Mouse (Mus musculus) hindbrain, embryonic 13.5 days (tissue): ENCODE measurements around the gene Ccnq. TPM values are rescaled to one million over a fixed set of nuclear protein-coding genes. Genes with fewer than 3 reads are reported as not detected.

ENCODE experiments used
- ATAC-seq: fragments of 200-750 bp; cut with Nextera tagmentation; 2 replicates; pipeline ENCODE4 v1.8.0; 2017; ENCODE audit warnings: moderate TSS enrichment; ENCODE audit not compliant: low FRiP score
- H3K27ac ChIP-seq: fragments of 300-500 bp; sonication (generic); 2 replicates; pipeline ENCODE4 v1.5.1; 2015; ENCODE audit warnings: inconsistent platforms, mild to moderate bottlenecking, moderate library complexity
- H3K27me3 ChIP-seq: fragments of 300-500 bp; sonication (generic); 2 replicates; pipeline ENCODE4 v1.6.1; 2015; ENCODE audit warnings: mild to moderate bottlenecking, inconsistent platforms
- H3K36me3 ChIP-seq: fragments of 300-500 bp; sonication (generic); 2 replicates; pipeline ENCODE4 v1.6.1; 2015; ENCODE audit warnings: mild to moderate bottlenecking, inconsistent platforms
- H3K4me1 ChIP-seq: fragments of 300-500 bp; sonication (generic); replicated peaks from 2 replicates; pipeline ENCODE4 v1.6.1; 2015; ENCODE audit warnings: inconsistent platforms
- H3K4me2 ChIP-seq: fragments of 300-500 bp; sonication (generic); 2 replicates; pipeline ENCODE4 v1.6.1; 2015; ENCODE audit warnings: inconsistent platforms, mild to moderate bottlenecking, moderate library complexity
- H3K4me3 ChIP-seq: fragments of 300-500 bp; sonication (generic); 2 replicates; pipeline ENCODE4 v1.5.1; 2015; ENCODE audit warnings: mild to moderate bottlenecking, inconsistent platforms
- H3K9ac ChIP-seq: fragments of 300-500 bp; sonication (generic); 2 replicates; pipeline ENCODE4 v1.6.1; 2015; ENCODE audit warnings: mild to moderate bottlenecking, inconsistent platforms
- H3K9me3 ChIP-seq: fragments of 300-500 bp; sonication (generic); 2 replicates; pipeline ENCODE4 v1.6.1; 2016; ENCODE audit warnings: inconsistent platforms
- WGBS: fragments of 180-500 bp; shearing (Covaris S2); methylation state at CpG from one replicate; pipeline ENCODE4 v1.1.7; 2015; 5-methylcytosine and 5-hydroxymethylcytosine counted together
- polyA plus RNA-seq: library from polyadenylated mRNA; unstranded; fragments of >200 nt; fragmentation: Nextera tagmentation; extraction: Ambion mirVana; gene quantifications from 2 replicates; pipeline ENCODE4 v1.2.1, GENCODE M21; 2015

Ccnq gene
- polyA plus RNA-seq, 1 experiment from 2014 or later: 28.3 TPM

GRCm38 (mm10) chr11:78780571-78780970 is 29.0 kb upstream of the Ccnq start:
- WGBS: 77% methylated on average over 3 of the region's 3 CpGs
- Histone ChIP-seq H3K36me3 (no peaks in the 10 kb centered on the region), H3K4me1 (peaks cover 24% of the 10 kb centered on the region), H3K9me3 (no peaks in the 10 kb centered on the region), H3K9ac (no peak overlapping the region), H3K4me2 (no peak overlapping the region), H3K27me3 (peaks cover 19% of the 10 kb centered on the region), H3K4me3 (no peak overlapping the region), H3K27ac (no peak overlapping the region)
- ATAC-seq: no peak

- no peak for ATAC-seq
- Histone ChIP-seq H3K4me3 (no peak overlapping the region), H3K4me1 (peaks cover 24% of the 10 kb centered on the region), H3K27me3 (peaks cover 19% of the 10 kb centered on the region), H3K4me2 (no peak overlapping the region), H3K36me3 (no peaks in the 10 kb centered on the region), H3K9ac (no peak overlapping the region), H3K9me3 (no peaks in the 10 kb centered on the region), H3K27ac (no peak overlapping the region)
- 96% methylated on average over 3 of the region's 3 CpGs for WGBS
These were observed 28.5 kb upstream of the Ccnq start for GRCm38 (mm10) chr11:78780002-78780401.

- Histone ChIP-seq H3K9me3 (no peaks in the 10 kb centered on the region), H3K4me2 (no peak overlapping the region), H3K27me3 (peaks cover 9% of the 10 kb centered on the region; the same call in 1 of the 2 replicates), H3K4me3 (no peak overlapping the region), H3K9ac (no peak overlapping the region), H3K27ac (no peak overlapping the region), H3K4me1 (peaks cover 16% of the 10 kb centered on the region), H3K36me3 (no peaks in the 10 kb centered on the region)
- WGBS: 58% methylated on average over 10 of the region's 10 CpGs
- no peak for ATAC-seq
These were observed 26.5 kb upstream of the Ccnq start for GRCm38 (mm10) chr11:78777851-78778680.

- H3K36me3 ChIP-seq: no peaks in the 10 kb centered on the region
- no peak overlapping the region for H3K9ac ChIP-seq
- H3K27ac ChIP-seq: no peak overlapping the region
- whole genome bisulfite sequencing: 67% methylated on average over 11 of the region's 11 CpGs
- no peak overlapping the region for H3K4me2 ChIP-seq
- H3K9me3 ChIP-seq: no peaks in the 10 kb centered on the region
- peaks cover 8% of the 10 kb centered on the region for H3K4me1 ChIP-seq
- no peak overlapping the region for H3K4me3 ChIP-seq
- no peak for ATAC-seq
- no peaks in the 10 kb centered on the region for H3K27me3 ChIP-seq
These were observed 20.3 kb upstream of the Ccnq start for GRCm38 (mm10) chr11:78771751-78772283.

- Histone ChIP-seq H3K4me3 (no peak overlapping the region), H3K36me3 (no peaks in the 10 kb centered on the region), H3K9ac (no peak overlapping the region), H3K9me3 (no peaks in the 10 kb centered on the region), H3K4me1 (peaks cover 8% of the 10 kb centered on the region), H3K4me2 (no peak overlapping the region), H3K27me3 (no peaks in the 10 kb centered on the region), H3K27ac (no peak overlapping the region)
- ATAC-seq: no peak
- WGBS: 86% methylated on average over 6 of the region's 6 CpGs
These were observed 18.9 kb upstream of the Ccnq start for GRCm38 (mm10) chr11:78770436-78770835.

GRCm38 (mm10) chr11:78768778-78769177 is 17.2 kb upstream of the Ccnq start:
- Histone ChIP-seq H3K36me3 (no peaks in the 10 kb centered on the region), H3K9me3 (no peaks in the 10 kb centered on the region), H3K4me3 (no peak overlapping the region), H3K9ac (no peak overlapping the region), H3K4me1 (peaks cover 8% of the 10 kb centered on the region), H3K27ac (no peak overlapping the region), H3K27me3 (0 out of 2 replicates have a peak, but pooled peaks cover 2% of the 10 kb centered on the region), H3K4me2 (no peak overlapping the region)
- no peak for ATAC-seq
- 17% methylated on average over 3 of the region's 3 CpGs for WGBS

- Histone ChIP-seq H3K27ac (no peak overlapping the region), H3K9me3 (no peaks in the 10 kb centered on the region), H3K4me1 (peaks cover 21% of the 10 kb centered on the region), H3K4me2 (no peak overlapping the region), H3K27me3 (0 out of 2 replicates have a peak, but pooled peaks cover 2% of the 10 kb centered on the region), H3K4me3 (no peak overlapping the region), H3K36me3 (no peaks in the 10 kb centered on the region), H3K9ac (no peak overlapping the region)
- ATAC-seq: no peak
- 91% methylated on average over 6 of the region's 6 CpGs for WGBS
These were observed 14.7 kb upstream of the Ccnq start for GRCm38 (mm10) chr11:78766069-78766830.

GRCm38 (mm10) chr11:78764820-78765219 is 13.3 kb upstream of the Ccnq start:
- H3K9ac ChIP-seq: no peak overlapping the region
- H3K36me3 ChIP-seq: no peaks in the 10 kb centered on the region
- peaks cover 25% of the 10 kb centered on the region for H3K4me1 ChIP-seq
- 86% methylated on average over 6 of the region's 6 CpGs for WGBS
- no peak overlapping the region for H3K4me3 ChIP-seq
- H3K9me3 ChIP-seq: no peaks in the 10 kb centered on the region
- H3K27me3 ChIP-seq: 0 out of 2 replicates have a peak, but pooled peaks cover 5% of the 10 kb centered on the region
- no peak for ATAC-seq
- no peak overlapping the region for H3K27ac ChIP-seq
- no peak overlapping the region for H3K4me2 ChIP-seq

GRCm38 (mm10) chr11:78764304-78764703 is 12.8 kb upstream of the Ccnq start:
- WGBS: 78% methylated on average over 8 of the region's 8 CpGs
- Histone ChIP-seq H3K9ac (no peak overlapping the region), H3K4me1 (peaks cover 25% of the 10 kb centered on the region), H3K9me3 (no peaks in the 10 kb centered on the region), H3K27me3 (0 out of 2 replicates have a peak, but pooled peaks cover 5% of the 10 kb centered on the region), H3K4me3 (no peak overlapping the region), H3K4me2 (no peak overlapping the region), H3K36me3 (no peaks in the 10 kb centered on the region), H3K27ac (no peak overlapping the region)
- ATAC-seq: no peak

- Histone ChIP-seq H3K36me3 (no peaks in the 10 kb centered on the region), H3K27me3 (0 out of 2 replicates have a peak, but pooled peaks cover 5% of the 10 kb centered on the region), H3K9me3 (no peaks in the 10 kb centered on the region), H3K4me1 (peaks cover 17% of the 10 kb centered on the region), H3K4me2 (no peak overlapping the region), H3K9ac (no peak overlapping the region), H3K4me3 (no peak overlapping the region), H3K27ac (no peak overlapping the region)
- ATAC-seq: no peak
- 32% methylated on average over 5 of the region's 5 CpGs for WGBS
These were observed 10.7 kb upstream of the Ccnq start for GRCm38 (mm10) chr11:78762201-78762600.

- Histone ChIP-seq H3K36me3 (no peaks in the 10 kb centered on the region), H3K9ac (no peak overlapping the region), H3K27ac (no peak overlapping the region), H3K4me2 (no peak overlapping the region), H3K4me1 (peaks cover 17% of the 10 kb centered on the region), H3K27me3 (0 out of 2 replicates have a peak, but pooled peaks cover 5% of the 10 kb centered on the region), H3K9me3 (no peaks in the 10 kb centered on the region), H3K4me3 (no peak overlapping the region)
- 42% methylated on average over 9 of the region's 9 CpGs for WGBS
- no peak for ATAC-seq
These were observed 9.6 kb upstream of the Ccnq start for GRCm38 (mm10) chr11:78761086-78761485.

- Histone ChIP-seq H3K27me3 (0 out of 2 replicates have a peak, but pooled peaks cover 2% of the 10 kb centered on the region), H3K4me1 (peaks cover 18% of the 10 kb centered on the region), H3K9ac (no peak overlapping the region), H3K36me3 (no peaks in the 10 kb centered on the region), H3K9me3 (no peaks in the 10 kb centered on the region), H3K27ac (no peak overlapping the region), H3K4me2 (no peak overlapping the region), H3K4me3 (no peak overlapping the region)
- ATAC-seq: no peak
- 71% methylated on average over 1 of the region's 1 CpGs for WGBS
These were observed 3.8 kb upstream of the Ccnq start for GRCm38 (mm10) chr11:78755299-78755698.
